Comparison of ENCODE assay signal across 25 mouse cellular contexts in the genomic region with DNA sequence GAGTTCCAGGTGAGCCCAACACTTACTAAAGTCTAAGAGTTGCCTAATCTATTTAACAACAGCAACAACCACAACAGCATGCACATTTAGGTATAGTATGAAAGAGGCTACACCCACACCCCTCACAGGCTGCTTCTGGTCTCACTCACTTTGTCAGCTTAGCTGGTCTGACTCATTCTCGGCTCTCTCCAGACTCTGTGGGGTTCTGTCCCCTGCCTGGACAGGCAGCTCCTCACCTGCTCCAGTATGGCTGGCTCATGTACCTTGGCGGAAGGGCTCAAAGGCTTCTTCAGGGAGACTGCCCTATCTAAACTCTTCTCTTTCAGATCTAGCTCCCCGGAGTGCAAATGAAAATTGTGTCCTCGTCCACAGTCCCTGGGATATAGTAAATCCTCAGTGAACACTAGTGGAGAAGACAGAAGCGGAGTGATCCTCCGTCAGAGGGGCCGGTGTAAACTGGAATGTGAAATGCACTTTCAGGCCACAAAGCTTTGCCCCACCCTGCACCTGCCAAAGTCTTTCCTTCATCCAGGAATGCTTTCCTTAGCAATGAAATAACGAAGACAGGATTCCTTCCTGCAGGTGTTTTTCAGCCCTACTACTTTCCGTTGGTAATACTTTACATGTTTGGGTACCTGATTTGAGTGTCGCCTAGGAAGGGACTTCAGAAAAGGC. TPM values are rescaled to one million over a fixed set of nuclear protein-coding genes. Genes with fewer than 3 reads are reported as not detected.
A peak's percentile ranks its signal among the peaks of the same experiment; 100 is the strongest.
DNase-seq lines count a peak whose midpoint lies in the region; ATAC-seq lines count a peak whose summit lies in the region.
"Had no signal": no experiment of that assay in that cellular context is flagged by ENCODE, and none has a peak within 500 bp of the region (broad histone marks: within the 10 kb centered on the region; RNA-seq: fewer than 3 reads in every experiment).

No protein-coding gene starts in this region.

- no peaks in the 10 kb centered on the region for H3K36me3 ChIP-seq in forebrain, embryonic 10.5 days (replicated peaks)
- H3K36me3 ChIP-seq in forebrain, embryonic 11.5 days (ENCODE audit: control insufficient read depth, insufficient read depth, low read length): no peaks in the 10 kb centered on the region
- no peaks in the 10 kb centered on the region for H3K36me3 ChIP-seq in midbrain, embryonic 10.5 days
- H3K36me3 ChIP-seq in midbrain, embryonic 14.5 days (ENCODE audit: control insufficient read depth, insufficient read depth, low read length): no peaks in the 10 kb centered on the region
- H3K36me3 ChIP-seq in neural tube, embryonic 15.5 days: no peaks in the 10 kb centered on the region
- H3K36me3 ChIP-seq in hindbrain, embryonic 13.5 days: no peaks in the 10 kb centered on the region
- H3K36me3 ChIP-seq: embryonic facial prominence, embryonic 15.5 days; G1E; heart, embryonic 12.5 days had no signal

- H3K9me3 ChIP-seq in forebrain, embryonic 10.5 days: no peaks in the 10 kb centered on the region
- no peaks in the 10 kb centered on the region for H3K9me3 ChIP-seq in forebrain, embryonic 11.5 days (ENCODE audit: control insufficient read depth, low read length)
- no peaks in the 10 kb centered on the region for H3K9me3 ChIP-seq in midbrain, embryonic 10.5 days (replicated peaks)
- H3K9me3 ChIP-seq in midbrain, embryonic 14.5 days (ENCODE audit: control insufficient read depth, low read length): no peaks in the 10 kb centered on the region
- H3K9me3 ChIP-seq in neural tube, embryonic 15.5 days (replicated peaks): no peaks in the 10 kb centered on the region
- no peaks in the 10 kb centered on the region for H3K9me3 ChIP-seq in hindbrain, embryonic 13.5 days
- H3K9me3 ChIP-seq: embryonic facial prominence, embryonic 15.5 days; forebrain, embryonic 13.5 days; heart, embryonic 12.5 days had no signal

- H3K4me2 ChIP-seq in forebrain, embryonic 11.5 days (ENCODE audit: low read depth, low read length, severe bottlenecking): no peak overlapping the region
- H3K4me2 ChIP-seq in midbrain, embryonic 14.5 days (ENCODE audit: low read length): no peak overlapping the region
- no peak overlapping the region for H3K4me2 ChIP-seq in neural tube, embryonic 15.5 days
- no peak overlapping the region for H3K4me2 ChIP-seq in hindbrain, embryonic 13.5 days
- H3K4me2 ChIP-seq: embryonic facial prominence, embryonic 15.5 days; forebrain, embryonic 13.5 days; heart, embryonic 12.5 days had no signal

- no peak for DNase-seq in forebrain, embryonic 10.5 days (ENCODE audit: extremely low spot score, low spot score)
- no peak for DNase-seq in forebrain, embryonic 11.5 days (ENCODE audit: low spot score)
- DNase-seq in midbrain, embryonic 10.5 days (ENCODE audit: low spot score): no peak
- no peak for DNase-seq in midbrain, embryonic 14.5 days
- DNase-seq in R1 (ENCODE audit: low read depth, low spot score) (peak; percentile 93), MN1 (ENCODE audit: low spot score) (no peak)
- DNase-seq: adrenal gland, adult 2 months; adrenal gland, postnatal 25 days; B cell, adult 2 months; cerebellum, adult 2 months; cerebellum, postnatal 14 days; embryo, embryonic 11 days; forebrain, postnatal 0 days; gastrocnemius, postnatal 14 days; heart, adult 2 months had no signal

- peaks cover 19% of the 10 kb centered on the region for H3K4me1 ChIP-seq in forebrain, embryonic 10.5 days
- peaks cover 7% of the 10 kb centered on the region; the same call in 1 of the 2 replicates for H3K4me1 ChIP-seq in forebrain, embryonic 11.5 days (replicated peaks; ENCODE audit: control insufficient read depth, insufficient read depth, low read length)
- peaks cover 20% of the 10 kb centered on the region for H3K4me1 ChIP-seq in midbrain, embryonic 10.5 days
- no peaks in the 10 kb centered on the region for H3K4me1 ChIP-seq in midbrain, embryonic 14.5 days (ENCODE audit: control insufficient read depth, insufficient read depth, low read length)
- peaks cover 17% of the 10 kb centered on the region for H3K4me1 ChIP-seq in neural tube, embryonic 15.5 days
- peaks cover 18% of the 10 kb centered on the region; the same call in 1 of the 2 replicates for H3K4me1 ChIP-seq in hindbrain, embryonic 13.5 days (replicated peaks)

- peaks cover 12% of the 10 kb centered on the region; the same call in 1 of the 2 replicates for H3K27me3 ChIP-seq in forebrain, embryonic 10.5 days (ENCODE audit: poor library complexity, severe bottlenecking)
- no peaks in the 10 kb centered on the region for H3K27me3 ChIP-seq in forebrain, embryonic 11.5 days (ENCODE audit: control insufficient read depth, insufficient read depth, low read length)
- 0 out of 2 replicates have a peak, but pooled peaks cover 4% of the 10 kb centered on the region for H3K27me3 ChIP-seq in midbrain, embryonic 10.5 days (ENCODE audit: low read depth, poor library complexity, severe bottlenecking)
- H3K27me3 ChIP-seq in midbrain, embryonic 14.5 days (ENCODE audit: control insufficient read depth, insufficient read depth, low read length): no peaks in the 10 kb centered on the region
- H3K27me3 ChIP-seq in neural tube, embryonic 15.5 days (replicated peaks): peaks cover 4% of the 10 kb centered on the region; the same call in 1 of the 2 replicates
- H3K27me3 ChIP-seq in hindbrain, embryonic 13.5 days: peaks cover 8% of the 10 kb centered on the region; the same call in 1 of the 2 replicates
- H3K27me3 ChIP-seq: forebrain, embryonic 13.5 days had no signal

- H3K27ac ChIP-seq in forebrain, embryonic 10.5 days: peak overlapping the region; percentile 56
- no peak overlapping the region for H3K27ac ChIP-seq in forebrain, embryonic 11.5 days (ENCODE audit: low read depth, low read length)
- H3K27ac ChIP-seq in midbrain, embryonic 10.5 days (replicated peaks): peak overlapping the region; percentile 30; the same call in 1 of the 2 replicates
- H3K27ac ChIP-seq in midbrain, embryonic 14.5 days (replicated peaks; ENCODE audit: low read depth, low read length): no peak overlapping the region
- H3K27ac ChIP-seq in neural tube, embryonic 15.5 days (replicated peaks): peak overlapping the region; percentile 19; the same call in 1 of the 2 replicates
- H3K27ac ChIP-seq in hindbrain, embryonic 13.5 days: no peak overlapping the region
- H3K27ac ChIP-seq: embryonic facial prominence, embryonic 15.5 days; forebrain, embryonic 13.5 days; heart, adult 2 months had no signal

- H3K4me3 ChIP-seq in forebrain, embryonic 10.5 days: no peak overlapping the region
- H3K4me3 ChIP-seq in forebrain, embryonic 11.5 days (ENCODE audit: low read depth, low read length): no peak overlapping the region
- no peak overlapping the region for H3K4me3 ChIP-seq in midbrain, embryonic 10.5 days
- H3K4me3 ChIP-seq in midbrain, embryonic 14.5 days (replicated peaks; ENCODE audit: low read depth, low read length): no peak overlapping the region
- no peak overlapping the region for H3K4me3 ChIP-seq in neural tube, embryonic 15.5 days (replicated peaks)
- no peak overlapping the region for H3K4me3 ChIP-seq in hindbrain, embryonic 13.5 days
- H3K4me3 ChIP-seq: embryonic facial prominence, embryonic 15.5 days; erythroblast, embryonic 14.5 days; forebrain, embryonic 13.5 days; heart, adult 2 months; heart, embryonic 12.5 days had no signal

- WGBS in forebrain, embryonic 10.5 days: 83% methylated on average over 10 of the region's 10 CpGs
- 73% methylated on average over 10 of the region's 10 CpGs for WGBS in forebrain, embryonic 11.5 days
- 83% methylated on average over 10 of the region's 10 CpGs for WGBS in midbrain, embryonic 10.5 days
- 81% methylated on average over 10 of the region's 10 CpGs for WGBS in midbrain, embryonic 14.5 days
- 43% methylated on average over 10 of the region's 10 CpGs for WGBS in neural tube, embryonic 15.5 days
- WGBS in hindbrain, embryonic 13.5 days: 78% methylated on average over 10 of the region's 10 CpGs

- ATAC-seq in forebrain, embryonic 11.5 days (replicated peaks; ENCODE audit: low FRiP score): no peak
- ATAC-seq in midbrain, embryonic 14.5 days (ENCODE audit: low FRiP score, low TSS enrichment): no peak
- ATAC-seq in neural tube, embryonic 15.5 days (ENCODE audit: low FRiP score): no peak
- ATAC-seq in hindbrain, embryonic 13.5 days (ENCODE audit: low FRiP score): no peak
- ATAC-seq: CD4-positive, CD25-positive, alpha-beta regulatory T cell, adult 4 months; forebrain, embryonic 13.5 days; forebrain, postnatal 0 days; hindbrain, embryonic 16.5 days; inflammation-experienced regulatory T-cells, adult 6 months had no signal

- H3K9ac ChIP-seq in forebrain, embryonic 11.5 days (ENCODE audit: low read length): no peak overlapping the region
- H3K9ac ChIP-seq in midbrain, embryonic 14.5 days (replicated peaks; ENCODE audit: low read length): no peak overlapping the region
- no peak overlapping the region for H3K9ac ChIP-seq in neural tube, embryonic 15.5 days (replicated peaks)
- no peak overlapping the region for H3K9ac ChIP-seq in hindbrain, embryonic 13.5 days
- H3K9ac ChIP-seq: embryonic facial prominence, embryonic 15.5 days; forebrain, embryonic 13.5 days; forebrain, postnatal 0 days; heart, embryonic 12.5 days had no signal

RNA-seq across cellular contexts. Expression of gene Sall1, which starts 19.5 kb away (rescaled TPM):
- polyA plus RNA-seq in forebrain, embryonic 10.5 days (2016; fragmentation: Nextera tagmentation; extraction: Ambion mirVana): 12.2 TPM in 2 replicates
- 27.8 and 32.9 TPM in 2 replicates for polyA plus RNA-seq in forebrain, embryonic 11.5 days (2014; fragmentation: Nextera tagmentation; extraction: Ambion mirVana)
- 15.3 and 17.5 TPM in 2 replicates for polyA plus RNA-seq in midbrain, embryonic 10.5 days (2016; fragmentation: Nextera tagmentation; extraction: Ambion mirVana)
- polyA plus RNA-seq in midbrain, embryonic 14.5 days (2014; fragmentation: Nextera tagmentation; extraction: Ambion mirVana): 7.7 and 9.2 TPM in 2 replicates
- polyA plus RNA-seq in neural tube, embryonic 15.5 days (2015; fragmentation: Nextera tagmentation; extraction: Ambion mirVana): 11.6 and 11.7 TPM in 2 replicates
- polyA plus RNA-seq in hindbrain, embryonic 13.5 days (2015; fragmentation: Nextera tagmentation; extraction: Ambion mirVana): 9.3 and 10.5 TPM in 2 replicates
- polyA plus RNA-seq: adrenal gland, adult 2 months; CD4-positive, CD25-positive, alpha-beta regulatory T cell, adult 4 months; erythroblast, embryonic 14.5 days; G1E; inflammation-experienced regulatory T-cells, adult 6 months had no signal

Comparison
In these comparisons a context has a peak if more than half of its experiments do, and no peak if none do; other contexts are left out.
1. H3K27ac ChIP-seq: peak in forebrain, embryonic 10.5 days (single experiment), midbrain, embryonic 10.5 days (single experiment) and neural tube, embryonic 15.5 days (single experiment); none in forebrain, embryonic 11.5 days (single experiment), midbrain, embryonic 14.5 days (single experiment) and hindbrain, embryonic 13.5 days (single experiment).